Mouse (Mus musculus): ENCODE results near the gene Cpeb1. TPM values are rescaled to one million over a fixed set of nuclear protein-coding genes. Genes with fewer than 3 reads are reported as not detected.

Gene Cpeb1
- total RNA-seq, 1 experiment, result 5.8 TPM

- Histone ChIP-seq H3K36me3 (ENCODE audit: control insufficient read depth, insufficient read depth, low read length, poor library complexity, severe bottlenecking) (no peaks in the 10 kb centered on the region), H3K27ac (ENCODE audit: insufficient read depth, low read depth, low read length, poor library complexity, severe bottlenecking) (no peak overlapping the region), H3K4me1 (ENCODE audit: control insufficient read depth in 2 of 2, insufficient read depth in 2 of 2, low read length in 2 of 2, poor library complexity in 1 of 2) (no peaks in the 10 kb centered on the region), H3K9me3 (ENCODE audit: control insufficient read depth, insufficient read depth, low read depth, low read length) (no peaks in the 10 kb centered on the region), H3K9ac (ENCODE audit: insufficient read depth, low read depth, low read length, poor library complexity, severe bottlenecking) (no peak overlapping the region), H3K4me3 (ENCODE audit: insufficient read depth in 1 of 2, low read depth in 1 of 2, low read length in 2 of 2, poor library complexity in 1 of 2, severe bottlenecking in 1 of 2) (no peak overlapping the region)
- in situ Hi-C loops (cut with MboI; ENCODE audit: low sequenced_read_pairs in 2 of 2, unreplicated experiment in 2 of 2), result no loop called here
- DNase-seq (ENCODE audit: low read depth, low spot score), result no peak
- TF ChIP-seq ZC3H11A (IDR thresholded peaks at IDR 0.05; ENCODE audit: borderline replicate concordance, low read depth, low read length) (no peak), MAFK (IDR thresholded peaks at IDR 0.05; ENCODE audit: insufficient read depth, low read depth, low read length) (no peak), HCFC1 (IDR thresholded peaks at IDR 0.05; ENCODE audit: borderline replicate concordance, insufficient read depth, low read length) (no peak), ZNF384 (IDR thresholded peaks at IDR 0.05; ENCODE audit: low read depth, low read length) (no peak), CHD2 (IDR thresholded peaks at IDR 0.05; ENCODE audit: low read depth, low read length) (no peak)
Measured at GRCm38 (mm10) chr7:81355746-81356145, 99.5 kb downstream of the Cpeb1 start.

GRCm38 (mm10) chr7:81351826-81352225, 103.4 kb downstream of the Cpeb1 start:
- in situ Hi-C loops (cut with MboI; ENCODE audit: low sequenced_read_pairs in 2 of 2, unreplicated experiment in 2 of 2), result no loop called here
- H3K4me3 ChIP-seq (ENCODE audit: insufficient read depth in 1 of 2, low read depth in 1 of 2, low read length in 2 of 2, poor library complexity in 1 of 2, severe bottlenecking in 1 of 2), result no peak overlapping the region
- no peaks in the 10 kb centered on the region for H3K9me3 ChIP-seq (ENCODE audit: control insufficient read depth, insufficient read depth, low read depth, low read length)
- H3K4me1 ChIP-seq (ENCODE audit: control insufficient read depth in 2 of 2, insufficient read depth in 2 of 2, low read length in 2 of 2, poor library complexity in 1 of 2), result no peaks in the 10 kb centered on the region
- no peak overlapping the region for H3K27ac ChIP-seq (ENCODE audit: insufficient read depth, low read depth, low read length, poor library complexity, severe bottlenecking)
- H3K36me3 ChIP-seq (ENCODE audit: control insufficient read depth, insufficient read depth, low read length, poor library complexity, severe bottlenecking), result no peaks in the 10 kb centered on the region
- DNase-seq (ENCODE audit: low read depth, low spot score), result no peak
- no peak overlapping the region for H3K9ac ChIP-seq (ENCODE audit: insufficient read depth, low read depth, low read length, poor library complexity, severe bottlenecking)
- TF ChIP-seq HCFC1 (IDR thresholded peaks at IDR 0.05; ENCODE audit: borderline replicate concordance, insufficient read depth, low read length), result no peak
- TF ChIP-seq CHD2 (IDR thresholded peaks at IDR 0.05; ENCODE audit: low read depth, low read length), result no peak
- no peak for TF ChIP-seq MAFK (IDR thresholded peaks at IDR 0.05; ENCODE audit: insufficient read depth, low read depth, low read length)
- TF ChIP-seq ZC3H11A (IDR thresholded peaks at IDR 0.05; ENCODE audit: borderline replicate concordance, low read depth, low read length), result no peak
- no peak for TF ChIP-seq ZNF384 (IDR thresholded peaks at IDR 0.05; ENCODE audit: low read depth, low read length)

DNA sequence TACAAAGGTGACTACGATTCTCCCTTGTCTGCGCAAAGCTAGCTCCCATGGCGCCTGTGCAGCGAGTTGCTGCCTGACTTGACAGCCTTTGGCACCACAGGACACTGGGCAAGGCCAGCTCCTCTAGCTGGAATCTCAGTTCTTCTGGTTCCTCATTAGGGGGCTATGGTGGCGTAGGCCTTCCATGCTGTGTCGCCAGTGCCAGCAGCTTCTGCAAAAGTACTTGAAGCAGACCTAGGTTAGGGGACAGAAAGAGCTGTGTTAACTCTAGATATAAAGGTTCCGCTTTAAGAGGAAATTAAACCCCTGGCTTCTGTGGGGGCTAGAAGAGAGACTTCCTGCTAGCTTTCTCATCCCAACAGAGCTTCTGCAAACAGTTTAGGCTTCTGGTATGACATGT, 107.1 kb downstream of the Cpeb1 start:
- in situ Hi-C loops (cut with MboI; ENCODE audit: low sequenced_read_pairs in 2 of 2, unreplicated experiment in 2 of 2), result loop anchor here in 1 of 2 experiments (25.0 kb wide), 1 partner anchor 186 kb away; no protein-coding TSS in a partner anchor
- TF ChIP-seq ZNF384 (IDR thresholded peaks at IDR 0.05; ENCODE audit: low read depth, low read length) (no peak), ZC3H11A (IDR thresholded peaks at IDR 0.05; ENCODE audit: borderline replicate concordance, low read depth, low read length) (no peak), CHD2 (IDR thresholded peaks at IDR 0.05; ENCODE audit: low read depth, low read length) (no peak), HCFC1 (IDR thresholded peaks at IDR 0.05; ENCODE audit: borderline replicate concordance, insufficient read depth, low read length) (no peak), MAFK (IDR thresholded peaks at IDR 0.05; ENCODE audit: insufficient read depth, low read depth, low read length) (no peak)
- H3K4me1 ChIP-seq (ENCODE audit: control insufficient read depth in 2 of 2, insufficient read depth in 2 of 2, low read length in 2 of 2, poor library complexity in 1 of 2), result peaks cover 0 to 3% of the 10 kb centered on the region in 2 experiments; a peak in 1 of 4 replicates

GRCm38 (mm10) chr7:81345447-81346170, 109.7 kb downstream of the Cpeb1 start:
- TF ChIP-seq MAFK (IDR thresholded peaks at IDR 0.05; ENCODE audit: insufficient read depth, low read depth, low read length), result no peak
- no peak for TF ChIP-seq CHD2 (IDR thresholded peaks at IDR 0.05; ENCODE audit: low read depth, low read length)
- no peak for TF ChIP-seq HCFC1 (IDR thresholded peaks at IDR 0.05; ENCODE audit: borderline replicate concordance, insufficient read depth, low read length)
- no peak for TF ChIP-seq ZNF384 (IDR thresholded peaks at IDR 0.05; ENCODE audit: low read depth, low read length)
- TF ChIP-seq ZC3H11A (IDR thresholded peaks at IDR 0.05; ENCODE audit: borderline replicate concordance, low read depth, low read length), result no peak

More for the DNA sequence above, 107.1 kb downstream of the Cpeb1 start:
- no peak overlapping the region for H3K27ac ChIP-seq (ENCODE audit: insufficient read depth, low read depth, low read length, poor library complexity, severe bottlenecking)
- DNase-seq (ENCODE audit: low read depth, low spot score), result no peak
- no peak overlapping the region for H3K4me3 ChIP-seq (ENCODE audit: insufficient read depth in 1 of 2, low read depth in 1 of 2, low read length in 2 of 2, poor library complexity in 1 of 2, severe bottlenecking in 1 of 2)
- H3K9me3 ChIP-seq (ENCODE audit: control insufficient read depth, insufficient read depth, low read depth, low read length), result no peaks in the 10 kb centered on the region
- peaks cover 15% of the 10 kb centered on the region for H3K36me3 ChIP-seq (ENCODE audit: control insufficient read depth, insufficient read depth, low read length, poor library complexity, severe bottlenecking)
- H3K9ac ChIP-seq (ENCODE audit: insufficient read depth, low read depth, low read length, poor library complexity, severe bottlenecking), result no peak overlapping the region

More at GRCm38 (mm10) chr7:81345447-81346170, 109.7 kb downstream of the Cpeb1 start:
- H3K9ac ChIP-seq (ENCODE audit: insufficient read depth, low read depth, low read length, poor library complexity, severe bottlenecking), result peak overlapping the region; percentile 81
- peaks cover 35% of the 10 kb centered on the region for H3K36me3 ChIP-seq (ENCODE audit: control insufficient read depth, insufficient read depth, low read length, poor library complexity, severe bottlenecking)
- peak overlapping the region; percentile 57 to 71 for H3K4me3 ChIP-seq (ENCODE audit: insufficient read depth in 1 of 2, low read depth in 1 of 2, low read length in 2 of 2, poor library complexity in 1 of 2, severe bottlenecking in 1 of 2)
- H3K27ac ChIP-seq (ENCODE audit: insufficient read depth, low read depth, low read length, poor library complexity, severe bottlenecking), result no peak overlapping the region
- DNase-seq (ENCODE audit: low read depth, low spot score), result no peak
- H3K9me3 ChIP-seq (ENCODE audit: control insufficient read depth, insufficient read depth, low read depth, low read length), result no peaks in the 10 kb centered on the region
- peaks cover 0 to 3% of the 10 kb centered on the region in 2 experiments; a peak in 1 of 4 replicates for H3K4me1 ChIP-seq (ENCODE audit: control insufficient read depth in 2 of 2, insufficient read depth in 2 of 2, low read length in 2 of 2, poor library complexity in 1 of 2)
- in situ Hi-C loops (cut with MboI; ENCODE audit: low sequenced_read_pairs in 2 of 2, unreplicated experiment in 2 of 2), result loop anchor here in 1 of 2 experiments (25.0 kb wide), 1 partner anchor 183 kb away; no protein-coding TSS in a partner anchor
